Mouse (Mus musculus) bone marrow macrophage, adult 2 months (primary cell): ENCODE results near the gene Med6. TPM values are rescaled to one million over a fixed set of nuclear protein-coding genes. Genes with fewer than 3 reads are reported as not detected.
"Not testable (repeated sequence)": the region's sequence is repeated elsewhere in the genome, so short reads cannot be mapped to it uniquely, and the experiment has no call there.

Experiments
- H3K27ac ChIP-seq: 2 replicates; pipeline ENCODE4 v1.5.1; 2012; ENCODE audit warnings: low read depth, low read length; ENCODE audit not compliant: insufficient read depth
- H3K4me1 ChIP-seq: 2 replicates; pipeline ENCODE4 v1.6.1; 2012; ENCODE audit warnings: low read length; ENCODE audit not compliant: control insufficient read depth, insufficient read depth
- H3K4me3 ChIP-seq: 2 replicates; pipeline ENCODE4 v1.5.1; 2012; ENCODE audit warnings: mild to moderate bottlenecking, low read length, moderate library complexity; ENCODE audit not compliant: insufficient read depth
- CTCF ChIP-seq: IDR thresholded peaks from 2 replicates; pipeline ENCODE4 v1.5.1; 2012; ENCODE audit warnings: low read depth, mild to moderate bottlenecking, low read length, moderate library complexity
- POLR2A ChIP-seq: IDR thresholded peaks from 2 replicates; pipeline ENCODE4 v1.6.1; 2012; ENCODE audit warnings: mild to moderate bottlenecking, low read depth, low read length, borderline replicate concordance
- polyA plus RNA-seq: library from polyadenylated mRNA; stranded (reverse); fragments of >200 nt; gene quantifications from 2 replicates; pipeline ENCODE4 v1.2.4, GENCODE M21; 2012; ENCODE audit not compliant: missing spikeins, insufficient read depth, insufficient read length

Gene Med6
- polyA plus RNA-seq, 1 experiment, result 43.5 TPM

DNA sequence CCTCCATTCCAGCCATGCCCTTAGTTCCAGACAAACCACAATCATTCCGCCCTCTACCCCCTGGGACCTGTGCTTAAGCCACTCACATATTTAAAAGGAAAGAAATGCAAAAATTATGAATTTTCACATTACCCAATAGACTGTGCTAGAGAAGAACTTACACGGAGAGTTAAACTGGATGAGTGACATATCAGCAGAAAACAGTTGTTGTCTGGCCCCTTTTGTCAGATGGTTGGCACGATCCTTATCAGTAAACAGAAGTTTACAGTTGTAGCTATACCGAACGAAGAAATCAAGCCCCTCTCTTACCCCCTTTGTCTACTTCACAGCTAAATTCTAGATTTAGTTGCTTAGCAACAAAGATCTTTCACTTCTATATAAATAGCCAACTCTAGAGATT is 26.9 kb downstream of the Med6 start:
- no peak for TF ChIP-seq POLR2A
- TF ChIP-seq CTCF, result no peak
- Histone ChIP-seq H3K27ac (no peak overlapping the region), H3K4me3 (no peak overlapping the region), H3K4me1 (no peaks in the 10 kb centered on the region)

DNA sequence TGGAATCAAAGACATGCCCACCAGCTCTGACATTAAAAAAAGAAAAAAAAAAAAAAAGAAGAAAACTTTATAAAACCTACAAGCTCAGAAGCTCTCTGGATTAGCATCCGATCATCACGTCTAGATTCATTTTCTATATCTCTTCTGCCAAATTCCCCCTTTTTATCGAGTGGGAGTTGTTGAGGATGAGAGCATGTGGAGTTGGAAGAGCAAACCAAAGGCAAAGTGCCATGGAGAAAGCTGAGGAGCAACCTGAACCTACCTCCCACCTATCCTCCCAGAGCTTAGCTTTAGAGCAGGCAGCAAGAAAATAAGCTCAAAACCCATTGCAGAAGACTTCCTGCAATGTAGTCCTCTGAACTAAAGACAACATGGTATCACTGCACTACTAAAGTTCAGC is 30.6 kb downstream of the Med6 start:
- H3K4me3 ChIP-seq, result no peak overlapping the region
- H3K4me1 ChIP-seq, result no peaks in the 10 kb centered on the region
- no peak overlapping the region for H3K27ac ChIP-seq
- TF ChIP-seq POLR2A, result no peak

GRCm38 (mm10) chr12:81549286-81549685 is 45.5 kb downstream of the Med6 start:
- H3K27ac ChIP-seq, result no peak overlapping the region
- peaks cover 5% of the 10 kb centered on the region for H3K4me1 ChIP-seq
- no peak for TF ChIP-seq POLR2A
- no peak for TF ChIP-seq CTCF
- no peak overlapping the region for H3K4me3 ChIP-seq

GRCm38 (mm10) chr12:81547163-81547562 is 47.6 kb downstream of the Med6 start:
- Histone ChIP-seq H3K4me3 (no peak overlapping the region), H3K4me1 (peaks cover 7% of the 10 kb centered on the region), H3K27ac (no peak overlapping the region)
- no peak for TF ChIP-seq CTCF
- TF ChIP-seq POLR2A, result no peak

- Histone ChIP-seq H3K27ac (no peak overlapping the region), H3K4me1 (peaks cover 6% of the 10 kb centered on the region)
Measured at GRCm38 (mm10) chr12:81533029-81533419, 61.8 kb downstream of the Med6 start.

GRCm38 (mm10) chr12:81532316-81533028 is 62.3 kb downstream of the Med6 start, which contains the start of the genes Gm20498 and Synj2bp:
Gene Gm20498, minus strand, starts transcription at chr12:81532905.
Gene Synj2bp, minus strand, starts transcription at chr12:81532911.
- TF ChIP-seq POLR2A (no peak), CTCF (no peak)
- H3K27ac ChIP-seq, result no peak within 1 kb of the TSS

More at GRCm38 (mm10) chr12:81533029-81533419, 61.8 kb downstream of the Med6 start:
- TF ChIP-seq POLR2A (no peak), CTCF (no peak)
- H3K4me3 ChIP-seq, result peak overlapping the region; percentile 90

DNA sequence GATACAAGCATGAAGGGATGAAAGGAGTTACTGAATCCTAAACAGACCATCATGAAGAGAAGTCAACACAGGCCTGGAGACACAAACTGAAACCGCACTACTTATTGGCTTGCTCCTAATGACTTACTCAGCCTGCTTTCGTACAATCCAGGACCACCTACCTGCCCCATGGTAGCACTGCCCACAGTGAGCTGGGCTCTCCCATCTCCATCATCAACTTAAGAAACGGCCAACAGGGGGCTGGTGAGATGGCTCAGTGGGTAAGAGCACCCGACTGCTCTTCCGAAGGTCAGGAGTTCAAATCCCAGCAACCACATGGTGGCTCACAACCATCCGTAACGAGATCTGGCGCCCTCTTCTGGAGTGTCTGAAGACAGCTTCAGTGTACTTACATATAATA is 64.2 kb downstream of the Med6 start:
- H3K4me3 ChIP-seq, H3K4me1 ChIP-seq, H3K27ac ChIP-seq: not testable (repeated sequence)

More at GRCm38 (mm10) chr12:81532316-81533028, 62.3 kb downstream of the Med6 start, which contains the start of the genes Gm20498 and Synj2bp:
- Histone ChIP-seq H3K4me1 (peaks cover 6% of the 10 kb centered on the region), H3K4me3 (peak within 1 kb of the TSS; percentile 90)

Other genes with a start within 250 kb of the Med6 start
- 0.88 and 1.2 TPM in 2 replicates for gene Gm4787, start 215.5 kb downstream of the Med6 start, polyA plus RNA-seq
- gene Adam4, start 173.1 kb downstream of the Med6 start, polyA plus RNA-seq, result 1.2 and 1.3 TPM in 2 replicates
- 70.4 and 71.3 TPM in 2 replicates for gene Cox16, start 109.9 kb downstream of the Med6 start, polyA plus RNA-seq
- gene Gm20498, start 62.1 kb downstream of the Med6 start, polyA plus RNA-seq, result 9.2 and 14.1 TPM in 2 replicates
- 34.1 and 39.7 TPM in 2 replicates for gene Synj2bp, start 62.1 kb downstream of the Med6 start, polyA plus RNA-seq
- gene Adam21, start 26.5 kb downstream of the Med6 start, polyA plus RNA-seq, result not detected in 2 replicates
- gene Ttc9, start 36.2 kb upstream of the Med6 start, polyA plus RNA-seq, result not detected in 2 replicates
- 7.5 and 9.2 TPM in 2 replicates for gene Map3k9, start 186.2 kb upstream of the Med6 start, polyA plus RNA-seq